Mouse (Mus musculus) natural killer cell, adult 2 months (primary cell): ENCODE measurements around the gene Clec1a.

ENCODE experiments used
- DNase-seq, 2 experiments: peaks; one replicate each; pipeline ENCODE4 v3.0.0; 2022; ENCODE audit warnings: low spot score in 2 of 2

Clec1a gene

DNA sequence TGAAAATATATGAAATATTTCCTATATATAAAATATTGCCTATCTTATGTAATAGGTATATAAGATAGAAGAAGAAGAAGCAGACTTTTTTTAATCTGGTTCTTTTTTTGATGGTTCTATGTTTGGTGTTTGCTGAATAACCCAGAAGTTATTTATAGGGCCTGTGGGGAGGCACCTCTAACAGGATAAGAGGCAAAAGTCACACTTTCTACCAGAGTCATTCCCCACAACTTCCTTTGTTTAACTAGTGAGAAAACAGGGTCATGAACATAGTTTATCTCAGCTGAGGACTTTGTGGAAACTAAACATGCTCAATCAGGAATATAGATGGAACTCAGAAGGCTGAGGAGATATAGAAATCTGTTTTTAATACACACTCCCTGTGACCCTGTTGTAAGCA, 45.8 kb downstream of the Clec1a start:
- peak; percentile 8 to 59 for DNase-seq

DNA sequence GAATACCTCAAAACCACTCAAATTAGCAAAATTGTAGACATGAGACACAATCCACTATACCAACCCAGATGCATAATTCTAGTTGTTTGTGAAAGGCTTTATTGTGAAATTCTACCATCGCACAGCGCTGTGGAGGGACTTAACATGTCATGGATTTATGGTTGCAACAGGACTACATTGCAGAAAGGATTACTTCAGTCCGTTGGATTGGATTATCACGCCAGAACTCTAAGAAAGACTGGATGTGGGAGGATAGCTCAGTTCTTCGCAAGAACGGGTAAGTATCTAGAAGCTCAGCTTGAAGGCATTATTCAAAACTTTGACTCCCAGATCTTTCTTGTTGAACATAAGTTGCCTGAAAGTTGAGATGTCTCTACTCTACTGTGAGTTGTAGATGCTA, 48.4 kb downstream of the Clec1a start:
- no peak for DNase-seq

DNA sequence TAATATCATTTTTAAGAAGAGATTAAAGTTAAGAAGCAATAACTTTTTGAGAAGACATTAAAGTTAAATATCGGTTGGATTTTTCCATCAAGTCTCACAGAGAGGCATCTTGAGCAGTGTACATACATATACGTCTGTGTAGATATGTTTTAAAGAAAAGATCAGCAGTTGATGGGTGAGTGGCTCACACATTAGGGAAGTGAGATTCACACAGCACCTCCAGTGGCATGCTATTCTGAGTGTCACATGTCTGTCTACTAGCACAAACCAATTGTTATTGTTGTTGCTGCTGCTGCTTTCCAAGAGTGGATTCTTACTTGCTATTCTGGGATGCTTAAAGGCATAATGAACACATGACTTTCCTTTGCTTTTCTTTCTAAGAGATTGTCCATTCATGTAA, 49.4 kb downstream of the Clec1a start:
- no peak for DNase-seq

GRCm38 (mm10) chr6:129399945-129400344, 51.9 kb downstream of the Clec1a start:
- DNase-seq: no peak

- DNase-seq: no peak
These were observed 54.8 kb downstream of the Clec1a start, which contains the start of gene Clec1b for GRCm38 (mm10) chr6:129396997-129397396. Gene Clec1b (plus strand): TSS chr6:129397297.

GRCm38 (mm10) chr6:129393732-129394131, 58.1 kb downstream of the Clec1a start:
- no peak for DNase-seq

DNA sequence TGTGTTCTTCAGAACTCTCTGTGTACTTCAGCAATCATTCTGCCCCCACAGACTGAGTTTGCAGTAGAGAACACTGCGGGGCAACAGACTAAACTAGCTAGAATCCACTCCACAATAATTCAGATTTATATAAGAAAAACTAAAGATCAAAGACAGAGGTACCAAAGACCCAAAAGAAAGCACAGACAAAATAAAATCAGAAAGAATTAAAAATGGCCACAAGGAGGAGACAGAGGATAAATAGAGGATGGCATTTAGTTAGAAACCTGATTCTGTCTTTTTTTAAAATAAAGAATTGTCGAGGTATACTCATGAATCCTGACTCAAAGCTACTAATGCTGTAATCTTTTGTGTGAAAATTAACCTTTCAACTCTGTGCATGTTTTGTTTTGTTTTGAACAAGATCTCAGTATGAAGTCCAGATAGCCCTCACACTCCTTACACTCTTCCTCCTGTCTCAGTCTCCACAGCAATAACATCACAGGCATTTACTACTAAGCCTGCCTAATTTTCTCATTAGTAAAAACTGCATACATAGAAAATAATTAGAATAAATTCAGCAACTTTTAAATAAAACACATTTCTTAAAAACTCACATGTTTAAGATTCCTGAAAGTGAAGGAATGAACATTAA, 58.6 kb downstream of the Clec1a start:
- no peak for DNase-seq

- DNase-seq: no peak
These were observed 66.0 kb downstream of the Clec1a start, which contains the start of gene Clec12b for GRCm38 (mm10) chr6:129385774-129386173. Gene Clec12b (minus strand): TSS chr6:129385874.

- DNase-seq: no peak
These were observed 66.8 kb downstream of the Clec1a start for GRCm38 (mm10) chr6:129385000-129385399.

DNA sequence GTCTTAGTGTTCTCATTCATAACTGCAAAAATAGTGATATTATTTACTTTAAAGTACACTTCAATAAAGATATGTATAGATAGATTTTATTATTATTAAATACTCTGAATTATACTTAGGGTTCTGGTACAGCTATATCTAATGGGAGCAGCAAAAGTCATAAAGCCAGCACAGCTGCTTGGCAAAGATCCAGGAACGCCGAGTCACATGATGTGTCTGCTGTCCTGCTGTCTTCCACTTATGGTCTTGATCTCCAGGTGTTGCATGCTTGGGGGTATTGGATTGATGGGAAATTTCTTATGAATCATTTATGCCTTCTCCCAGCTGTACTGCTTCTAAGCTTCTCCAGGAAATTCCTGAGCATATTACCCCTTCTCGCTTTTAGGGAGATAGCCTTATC, 68.3 kb downstream of the Clec1a start:
- no peak for DNase-seq

- DNase-seq: no peak
These were observed 70.1 kb downstream of the Clec1a start for GRCm38 (mm10) chr6:129381736-129382135.

GRCm38 (mm10) chr6:129380454-129380853, 71.3 kb downstream of the Clec1a start:
- DNase-seq: no peak

- no peak for DNase-seq
These were observed 76.8 kb downstream of the Clec1a start for GRCm38 (mm10) chr6:129374937-129375471.
